Mouse (Mus musculus) liver, embryonic 14.5 days (tissue): ENCODE data around the gene Dnah7c. TPM values are rescaled to one million over a fixed set of nuclear protein-coding genes. Genes with fewer than 3 reads are reported as not detected.

Source experiments
- ATAC-seq: fragments of 200-750 bp; cut with Nextera tagmentation; 2 replicates; pipeline ENCODE4 v1.8.0; 2017; ENCODE audit warnings: moderate number of reproducible peaks, mild to moderate bottlenecking, moderate library complexity; ENCODE audit not compliant: insufficient read depth
- DNase-seq, 3 experiments: peaks; one replicate each; pipeline ENCODE4 v3.0.0-alpha.2; 2012 to 2013; ENCODE audit warnings: low read depth in 3 of 3, low spot score in 3 of 3
- H3K27ac ChIP-seq: fragments of 300-500 bp; sonication (generic); 2 replicates; pipeline ENCODE4 v1.5.1; 2014; ENCODE audit warnings: moderate library complexity, mild to moderate bottlenecking, control low read depth, inconsistent platforms
- H3K27me3 ChIP-seq: fragments of 300-500 bp; sonication (generic); 2 replicates; pipeline ENCODE4 v1.6.1; 2014; ENCODE audit warnings: mild to moderate bottlenecking, low read length, moderate library complexity; ENCODE audit not compliant: control insufficient read depth, insufficient read depth
- H3K36me3 ChIP-seq: fragments of 300-500 bp; sonication (generic); replicated peaks from 2 replicates; pipeline ENCODE4 v1.6.1; 2014; ENCODE audit warnings: low read depth; ENCODE audit not compliant: control insufficient read depth, insufficient read depth
- H3K4me1 ChIP-seq, 2 experiments: fragments of 200-500 bp in 1 of 2; fragments of 300-500 bp in 1 of 2; sonication (generic) in 1 of 2; replicated peaks; 2 replicates each; pipeline ENCODE4 v1.6.1; 2012 to 2014; ENCODE audit warnings: antibody characterized with exemption in 1 of 2, inconsistent platforms in 1 of 2, low read length in 1 of 2; ENCODE audit not compliant: control insufficient read depth in 2 of 2, insufficient read depth in 2 of 2
- H3K4me2 ChIP-seq: fragments of 300-500 bp; sonication (generic); 2 replicates; pipeline ENCODE4 v1.6.1; 2014; ENCODE audit warnings: low read depth, mild to moderate bottlenecking, control low read depth, moderate library complexity
- H3K4me3 ChIP-seq, 2 experiments: fragments of 200-500 bp in 1 of 2; fragments of 300-500 bp in 1 of 2; sonication (generic) in 1 of 2; 2 replicates each; pipeline ENCODE4 v1.5.1; 2012 to 2014; ENCODE audit warnings: low read depth in 2 of 2, low read length in 2 of 2, mild to moderate bottlenecking in 2 of 2, control low read depth in 1 of 2, inconsistent platforms in 1 of 2, moderate library complexity in 1 of 2; ENCODE audit not compliant: insufficient read depth in 1 of 2
- H3K9ac ChIP-seq: fragments of 300-500 bp; sonication (generic); replicated peaks from 2 replicates; pipeline ENCODE4 v1.6.1; 2014; ENCODE audit warnings: mild to moderate bottlenecking, control low read depth, moderate library complexity
- H3K9me3 ChIP-seq: fragments of 300-500 bp; sonication (generic); 2 replicates; pipeline ENCODE4 v1.6.1; 2016; ENCODE audit warnings: low read length, mixed read lengths; ENCODE audit not compliant: control insufficient read depth
- CTCF ChIP-seq: IDR thresholded peaks from 2 replicates; pipeline ENCODE4 v1.5.1; 2016; ENCODE audit warnings: antibody characterized with exemption, low read depth, control low read depth
- EP300 ChIP-seq: IDR thresholded peaks from 2 replicates; pipeline ENCODE4 v1.6.1; 2016; ENCODE audit warnings: antibody characterized with exemption, low read depth
- WGBS: fragments of 180-500 bp; shearing (Covaris S2); extraction: QIAGEN DNeasy Blood & Tissue Kit; methylation state at CpG from one replicate; pipeline ENCODE4 v1.1.7; 2014; ENCODE audit not compliant: insufficient replicate concordance; 5-methylcytosine and 5-hydroxymethylcytosine counted together
- polyA plus RNA-seq, 2 experiments: library from polyadenylated mRNA; depleted of rRNA in 1 of 2; stranded (reverse) in 1 of 2; unstranded in 1 of 2; fragments of >200 nt; fragmentation: Nextera tagmentation in 1 of 2; extraction: Ambion mirVana in 1 of 2; gene quantifications; 2 replicates each; pipeline versions ENCODE4 v1.2.1 to v1.2.3; 2012 to 2014

The Dnah7c gene
- polyA plus RNA-seq, 2 experiments = under 0.01 TPM; not detected in 1

DNA sequence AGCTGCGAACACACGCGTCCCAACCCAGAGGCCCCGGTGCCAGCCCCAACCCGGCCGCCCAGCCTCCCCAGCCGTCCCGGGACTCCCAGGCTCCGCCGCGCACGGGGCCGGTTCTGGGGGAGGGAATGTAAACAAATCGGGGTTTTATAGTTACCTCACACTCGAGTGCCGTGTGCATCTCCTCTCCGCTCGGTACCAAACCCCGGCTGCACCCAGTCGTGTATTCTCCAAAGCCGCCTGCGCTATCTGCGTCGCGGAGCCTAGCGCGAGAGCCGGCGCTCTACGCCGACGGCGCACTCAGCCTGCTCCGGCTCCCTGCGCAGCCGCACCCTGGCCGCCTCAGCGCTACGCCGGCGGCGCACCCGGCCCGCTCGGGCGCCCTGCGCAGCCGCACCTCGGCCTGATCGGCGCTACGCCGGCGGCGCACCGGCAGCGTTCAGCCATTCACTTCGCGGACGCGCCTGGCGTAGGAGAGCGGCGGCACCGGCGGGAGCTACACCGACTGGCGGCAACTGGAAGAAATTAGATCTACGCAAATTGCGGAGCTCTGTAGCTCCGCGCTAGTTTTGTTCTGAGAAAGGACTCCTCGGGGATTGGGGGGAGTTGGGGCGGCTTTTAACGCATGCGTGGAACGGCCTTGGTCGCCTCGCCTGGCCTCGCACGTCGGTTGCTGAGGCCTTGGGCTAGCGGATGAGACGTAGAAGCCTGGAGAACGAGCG lies 428.1 kb downstream of the Dnah7c start:
- H3K27ac ChIP-seq = peak overlapping the region; percentile 72
- H3K36me3 ChIP-seq = no peaks in the 10 kb centered on the region
- no peaks in the 10 kb centered on the region for H3K9me3 ChIP-seq
- H3K4me2 ChIP-seq = peak overlapping the region; percentile 81
- peak overlapping the region; percentile 96 for H3K9ac ChIP-seq
- TF ChIP-seq EP300 (peak; percentile 61), CTCF (no peak; the same call in 1 of the 2 replicates)
- no peaks in the 10 kb centered on the region for H3K27me3 ChIP-seq
- WGBS = under 1% methylated on average over 86 of the region's 86 CpGs
- peak overlapping the region; percentile 77 to 94 for H3K4me3 ChIP-seq
- ATAC-seq (peak; percentile 94), DNase-seq (peak; percentile 82 to 87 (median 86))
- H3K4me1 ChIP-seq = peaks cover 3 to 6% of the 10 kb centered on the region in 2 experiments; a peak in 3 of 4 replicates

- Histone ChIP-seq H3K4me1 (peaks cover 3 to 6% of the 10 kb centered on the region in 2 experiments; a peak in 3 of 4 replicates), H3K27ac (peak overlapping the region; percentile 68), H3K36me3 (no peaks in the 10 kb centered on the region), H3K27me3 (no peaks in the 10 kb centered on the region), H3K9ac (peak overlapping the region; percentile 77), H3K4me3 (peak overlapping the region; percentile 67 to 94), H3K4me2 (peak overlapping the region; percentile 81), H3K9me3 (no peaks in the 10 kb centered on the region)
- whole genome bisulfite sequencing = 29% methylated on average over 18 of the region's 18 CpGs
- DNase-seq = peak; percentile 57 to 71 (median 61)
- ATAC-seq = no peak
- no peak for TF ChIP-seq CTCF
- no peak for TF ChIP-seq EP300
Observed at GRCm38 (mm10) chr1:46854036-46854900, 428.9 kb downstream of the Dnah7c start.

DNA sequence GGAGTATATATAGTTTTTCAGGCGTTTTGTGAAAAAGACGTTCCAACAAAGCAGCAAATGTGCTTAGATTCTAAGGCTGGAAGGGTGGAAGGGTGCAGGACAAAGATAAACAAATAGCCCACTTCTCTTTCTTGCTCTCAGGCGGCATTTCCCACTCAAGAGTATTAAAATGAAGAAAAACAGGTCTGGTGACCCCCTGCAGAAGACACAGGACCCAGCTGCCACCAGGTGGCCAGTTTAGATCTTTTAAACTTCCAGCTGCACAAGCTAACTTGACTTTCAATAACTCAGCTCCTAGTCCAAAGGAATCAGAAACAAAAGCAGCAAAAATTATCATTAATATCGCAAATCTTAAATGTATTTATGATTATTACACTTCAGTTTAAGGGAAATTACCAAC lies 431.1 kb downstream of the Dnah7c start:
- H3K27ac ChIP-seq = no peak overlapping the region
- 38% methylated on average over 4 of the region's 4 CpGs for WGBS
- H3K9ac ChIP-seq = no peak overlapping the region
- DNase-seq (no peak), ATAC-seq (no peak)
- H3K9me3 ChIP-seq = no peaks in the 10 kb centered on the region
- TF ChIP-seq EP300 = no peak
- TF ChIP-seq CTCF = no peak
- H3K36me3 ChIP-seq = no peaks in the 10 kb centered on the region
- peaks cover 2 to 6% of the 10 kb centered on the region in 2 experiments; a peak in 3 of 4 replicates for H3K4me1 ChIP-seq
- no peaks in the 10 kb centered on the region for H3K27me3 ChIP-seq
- no peak overlapping the region for H3K4me3 ChIP-seq
- H3K4me2 ChIP-seq = no peak overlapping the region
